Comparison of ENCODE assay signal across 8 mouse cellular contexts in genomic region chr3:82357340-82357739, GRCm38 (mm10). TPM values are rescaled to one million over a fixed set of nuclear protein-coding genes. Genes with fewer than 3 reads are reported as not detected.
DNase-seq lines count a peak whose midpoint lies in the region; ATAC-seq and TF ChIP-seq lines count a peak whose summit lies in the region.

No protein-coding gene starts in this region.

- H3K4me1 ChIP-seq in heart, embryonic 12.5 days (replicated peaks) = no peaks in the 10 kb centered on the region
- peaks cover 6% of the 10 kb centered on the region; the same call in 1 of the 2 replicates for H3K4me1 ChIP-seq in E14TG2a.4 (replicated peaks; ENCODE audit: low read depth, low read length)
- peaks cover 10% of the 10 kb centered on the region for H3K4me1 ChIP-seq in forebrain, embryonic 16.5 days (replicated peaks; ENCODE audit: control insufficient read depth, insufficient read depth, low read length)
- H3K4me1 ChIP-seq in liver, embryonic 16.5 days (ENCODE audit: control insufficient read depth, low read depth, low read length) = no peaks in the 10 kb centered on the region

- H3K27ac ChIP-seq in heart, embryonic 12.5 days (ENCODE audit: poor library complexity, severe bottlenecking) = no peak overlapping the region
- H3K27ac ChIP-seq in forebrain, embryonic 16.5 days (ENCODE audit: low read length) = peak overlapping the region; percentile 93
- H3K27ac ChIP-seq in liver, embryonic 16.5 days (ENCODE audit: low read length) = no peak overlapping the region

- no peaks in the 10 kb centered on the region for H3K9me3 ChIP-seq in heart, embryonic 12.5 days (replicated peaks)
- no peaks in the 10 kb centered on the region for H3K9me3 ChIP-seq in E14TG2a.4 (ENCODE audit: low read length)
- H3K9me3 ChIP-seq in forebrain, embryonic 16.5 days (ENCODE audit: control insufficient read depth, low read length) = no peaks in the 10 kb centered on the region
- H3K9me3 ChIP-seq in liver, embryonic 16.5 days (replicated peaks; ENCODE audit: control insufficient read depth, low read length) = no peaks in the 10 kb centered on the region

- peak overlapping the region; percentile 78 for H3K4me2 ChIP-seq in heart, embryonic 12.5 days
- H3K4me2 ChIP-seq in forebrain, embryonic 16.5 days (ENCODE audit: low read length) = peak overlapping the region; percentile 68
- H3K4me2 ChIP-seq in liver, embryonic 16.5 days (ENCODE audit: low read depth, low read length) = peak overlapping the region; percentile 57

- no peaks in the 10 kb centered on the region for H3K27me3 ChIP-seq in heart, embryonic 12.5 days (replicated peaks)
- H3K27me3 ChIP-seq in E14TG2a.4 (ENCODE audit: insufficient read depth, low read length) = no peaks in the 10 kb centered on the region
- H3K27me3 ChIP-seq in forebrain, embryonic 16.5 days (replicated peaks; ENCODE audit: control insufficient read depth, insufficient read depth, low read length) = no peaks in the 10 kb centered on the region
- H3K27me3 ChIP-seq in liver, embryonic 16.5 days (ENCODE audit: control insufficient read depth, insufficient read depth, low read depth, low read length) = peaks cover 5% of the 10 kb centered on the region

- H3K36me3 ChIP-seq in heart, embryonic 12.5 days = peaks cover 4% of the 10 kb centered on the region; the same call in 1 of the 2 replicates
- H3K36me3 ChIP-seq in E14TG2a.4 (ENCODE audit: insufficient read depth, low read length) = peaks cover 29% of the 10 kb centered on the region
- 0 out of 2 replicates have a peak, but pooled peaks cover 2% of the 10 kb centered on the region for H3K36me3 ChIP-seq in forebrain, embryonic 16.5 days (ENCODE audit: control insufficient read depth, insufficient read depth)
- no peaks in the 10 kb centered on the region for H3K36me3 ChIP-seq in liver, embryonic 16.5 days (ENCODE audit: control insufficient read depth, insufficient read depth)

- no peak for ATAC-seq in heart, embryonic 12.5 days (ENCODE audit: insufficient number of reproducible peaks, low FRiP score)
- ATAC-seq in forebrain, embryonic 16.5 days = peak; percentile 6
- no peak for ATAC-seq in liver, embryonic 16.5 days (ENCODE audit: low read depth)

- H3K9ac ChIP-seq in heart, embryonic 12.5 days = peak overlapping the region; percentile 52; the same call in 1 of the 2 replicates
- peak overlapping the region; percentile 60 for H3K9ac ChIP-seq in forebrain, embryonic 16.5 days (replicated peaks; ENCODE audit: low read depth, low read length)
- no peak overlapping the region for H3K9ac ChIP-seq in liver, embryonic 16.5 days (ENCODE audit: low read depth, low read length)

- H3K4me3 ChIP-seq in heart, embryonic 12.5 days = peak overlapping the region; percentile 68
- peak overlapping the region; percentile 87 for H3K4me3 ChIP-seq in E14TG2a.4 (replicated peaks; ENCODE audit: low read length)
- peak overlapping the region; percentile 93 for H3K4me3 ChIP-seq in forebrain, embryonic 16.5 days (replicated peaks; ENCODE audit: low read length)
- peak overlapping the region; percentile 56 for H3K4me3 ChIP-seq in liver, embryonic 16.5 days (ENCODE audit: low read depth, low read length)

- WGBS in heart, embryonic 12.5 days = 8% methylated on average over 5 of the region's 5 CpGs
- 1% methylated on average over 5 of the region's 5 CpGs for WGBS in forebrain, embryonic 16.5 days
- 7% methylated on average over 4 of the region's 5 CpGs for WGBS in liver, embryonic 16.5 days (ENCODE audit: insufficient replicate concordance)

- DNase-seq in heart, adult 18-20 months = no peak
- no peak for DNase-seq in Muller cell, postnatal 12 days (ENCODE audit: inconsistent ontology term)
- DNase-seq in adrenal gland, adult 2 months = no peak
- no peak for DNase-seq in B cell, adult 2 months

- no peak for TF ChIP-seq CTCF in E14TG2a.4 (conservative IDR thresholded peaks at IDR 0.05; ENCODE audit: low read length)

RNA-seq across cellular contexts. Expression of gene Map9, which starts 0.5 kb away (rescaled TPM):
- 5.7 and 7.0 TPM in 2 replicates for polyA plus RNA-seq in heart, embryonic 12.5 days (2016; fragmentation: Nextera tagmentation; extraction: Ambion mirVana)
- total RNA-seq in heart, adult 18-20 months (2021) = 1 to 10 TPM; 1.2 to 1.5 TPM
- 95.9 and 109 TPM in 2 replicates for polyA plus RNA-seq in forebrain, embryonic 16.5 days (2015; fragmentation: Nextera tagmentation; extraction: Ambion mirVana)
- polyA plus RNA-seq in liver, embryonic 16.5 days (2015; fragmentation: Nextera tagmentation; extraction: Ambion mirVana) = 0.15 and 0.16 TPM in 2 replicates
- 1 to 10 TPM; 4.5 to 6.7 TPM for total RNA-seq in adrenal gland, adult 2 months (2021)
- polyA plus RNA-seq in adrenal gland, adult 2 months (2012; rRNA removed) = 0.42 and 0.47 TPM in 2 replicates

Comparison
In these comparisons a context has a peak if more than half of its experiments do, and no peak if none do; other contexts are left out.
1. RNA of gene Map9, which starts 0.5 kb away (polyA plus RNA-seq): 95.9 to 109 TPM in forebrain, embryonic 16.5 days; 5.7 to 7.0 TPM in heart, embryonic 12.5 days, 0.42 to 0.47 TPM in adrenal gland, adult 2 months and 0.15 to 0.16 TPM in liver, embryonic 16.5 days; every median in the first group is over 10 times any median in the second.
2. Peak in every context shown above with its lines, with median percentiles within 50 percentile points of each other: H3K4me2 ChIP-seq and H3K4me3 ChIP-seq.